Mouse (Mus musculus) megakaryocyte, embryonic 14.5 days (primary cell): ENCODE measurements around the gene Sidt1.

Source experiments
- FLI1 ChIP-seq: IDR thresholded peaks from 2 replicates; pipeline ENCODE4 v1.6.1; 2012; ENCODE audit warnings: low read length, inconsistent platforms, mixed read lengths
- GATA1 ChIP-seq: IDR thresholded peaks from 3 replicates; pipeline ENCODE4 v1.6.1; 2012; ENCODE audit warnings: mixed read lengths, low read length, inconsistent platforms, borderline replicate concordance

DNA sequence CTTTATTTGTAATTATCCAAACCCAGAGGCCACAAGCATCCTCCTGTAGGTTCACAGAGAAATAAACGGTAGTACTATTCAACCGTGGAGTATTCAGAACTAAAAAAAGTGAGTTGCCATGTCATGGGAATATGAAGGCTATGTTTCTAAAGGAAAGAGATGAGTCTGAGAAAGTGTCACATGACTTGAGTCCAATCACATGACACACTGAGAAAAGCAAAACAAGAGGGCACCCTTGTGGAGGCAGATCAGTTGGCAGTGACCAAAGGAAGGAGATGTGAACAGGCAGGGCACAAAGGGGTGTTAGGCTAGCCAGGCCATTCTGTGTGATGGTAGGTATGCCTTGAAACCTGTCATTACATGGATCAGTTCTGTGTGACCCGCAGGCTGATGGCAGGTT, 80.3 kb downstream of the Sidt1 start:
- TF ChIP-seq GATA1 (no peak), FLI1 (no peak)
